Mouse (Mus musculus) heart, postnatal 0 days (tissue): ENCODE measurements around the gene Bnip3.
A peak's percentile ranks its signal among the peaks of the same experiment; 100 is the strongest.

Experiments
- CTCF ChIP-seq: IDR thresholded peaks from 2 replicates; pipeline ENCODE4 v1.5.1; 2016; ENCODE audit warnings: antibody characterized with exemption, control low read depth, low read depth
- EP300 ChIP-seq: IDR thresholded peaks from 2 replicates; pipeline ENCODE4 v1.6.1; 2016; ENCODE audit warnings: antibody characterized with exemption, low read depth

DNA sequence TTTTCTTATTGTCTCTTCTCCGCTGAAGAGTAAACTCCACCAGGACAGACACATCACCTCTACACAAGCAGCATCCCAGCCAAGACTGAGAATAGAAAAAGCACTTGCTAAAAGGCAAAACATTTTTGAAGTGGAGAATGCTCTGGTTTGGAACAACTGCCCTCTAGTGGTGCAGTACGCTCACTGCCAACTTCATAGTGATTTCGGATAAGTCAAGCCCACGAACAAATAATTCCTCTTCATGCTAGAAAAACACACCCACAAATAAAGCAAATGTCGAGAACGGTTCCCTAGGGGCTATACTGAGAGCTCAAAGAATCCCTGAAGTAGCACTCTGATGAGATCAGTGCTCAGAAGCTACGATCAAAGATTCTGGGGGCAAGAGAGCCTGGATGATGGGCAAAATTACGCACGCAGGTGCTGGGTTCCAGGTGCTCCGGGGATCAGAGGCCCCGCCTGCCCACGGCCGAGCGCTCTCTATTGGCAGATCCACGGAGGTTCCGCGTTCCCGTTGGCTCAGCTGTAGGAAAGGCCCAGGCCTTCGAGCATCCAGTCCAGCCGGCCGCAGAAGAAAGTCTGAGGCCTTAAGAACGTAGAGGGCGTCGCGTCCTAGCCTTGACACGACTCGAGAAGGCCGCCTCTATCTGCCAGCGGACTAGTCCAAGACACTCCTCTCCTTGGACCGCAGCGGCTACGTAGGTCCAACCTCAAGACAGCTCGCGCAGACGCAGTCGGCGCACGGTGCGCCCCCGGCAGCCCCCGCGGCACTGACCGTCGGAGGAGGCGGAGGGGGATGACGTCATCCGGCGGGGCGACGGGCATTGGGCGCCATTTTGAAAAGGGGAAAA is 63.6 kb downstream of the Bnip3 start, which contains the start of the genes Ppp2r2d and Mapk1ip1:
- TF ChIP-seq CTCF (peak; percentile 80), EP300 (no peak)
